Mouse (Mus musculus) megakaryocyte progenitor cell, adult 5-6 weeks (primary cell): ENCODE data around the gene Aunip. TPM values are rescaled to one million over a fixed set of nuclear protein-coding genes. Genes with fewer than 3 reads are reported as not detected.
"Not testable (repeated sequence)": the region's sequence is repeated elsewhere in the genome, so short reads cannot be mapped to it uniquely, and the experiment has no call there.

ENCODE experiments used
- ATAC-seq: replicated peaks from 2 replicates; pipeline ENCODE4 v1.8.0; 2016; ENCODE audit warnings: mild to moderate bottlenecking, moderate TSS enrichment, inconsistent platforms; ENCODE audit not compliant: poor library complexity
- total RNA-seq, 2 experiments: library from RNA; stranded (forward) in 1 of 2; stranded (reverse) in 1 of 2; fragments of 157-497, 149-512 nt in 1 of 2; fragments of 200-1000 nt in 1 of 2; gene quantifications; 2 replicates each; pipeline versions ENCODE4 v1.2.3 to v1.2.4; 2015 to 2017

Aunip gene
- total RNA-seq, 2 experiments from 2014 or later, result 11.8 to 24.3 TPM

DNA sequence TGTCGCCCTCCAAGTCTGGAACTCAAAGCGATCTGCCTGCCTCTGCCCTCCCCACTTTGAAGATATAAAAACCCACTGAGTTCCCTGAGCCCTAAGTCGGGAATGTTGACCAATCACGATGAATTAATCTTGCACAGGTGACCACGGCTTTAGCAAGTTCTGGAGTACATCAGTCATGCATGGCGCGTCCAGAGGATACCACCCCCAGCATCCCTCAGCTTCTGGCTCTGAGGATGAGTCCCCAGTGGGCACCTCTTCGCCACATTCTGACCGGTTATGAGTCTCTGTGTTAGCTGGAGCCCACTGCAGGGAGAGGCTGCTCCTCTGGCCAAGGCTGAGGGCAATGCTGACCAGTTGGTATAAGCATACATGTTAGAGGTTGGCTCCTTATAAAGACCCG, 26.6 kb upstream of the Aunip start:
- no peak for ATAC-seq

DNA sequence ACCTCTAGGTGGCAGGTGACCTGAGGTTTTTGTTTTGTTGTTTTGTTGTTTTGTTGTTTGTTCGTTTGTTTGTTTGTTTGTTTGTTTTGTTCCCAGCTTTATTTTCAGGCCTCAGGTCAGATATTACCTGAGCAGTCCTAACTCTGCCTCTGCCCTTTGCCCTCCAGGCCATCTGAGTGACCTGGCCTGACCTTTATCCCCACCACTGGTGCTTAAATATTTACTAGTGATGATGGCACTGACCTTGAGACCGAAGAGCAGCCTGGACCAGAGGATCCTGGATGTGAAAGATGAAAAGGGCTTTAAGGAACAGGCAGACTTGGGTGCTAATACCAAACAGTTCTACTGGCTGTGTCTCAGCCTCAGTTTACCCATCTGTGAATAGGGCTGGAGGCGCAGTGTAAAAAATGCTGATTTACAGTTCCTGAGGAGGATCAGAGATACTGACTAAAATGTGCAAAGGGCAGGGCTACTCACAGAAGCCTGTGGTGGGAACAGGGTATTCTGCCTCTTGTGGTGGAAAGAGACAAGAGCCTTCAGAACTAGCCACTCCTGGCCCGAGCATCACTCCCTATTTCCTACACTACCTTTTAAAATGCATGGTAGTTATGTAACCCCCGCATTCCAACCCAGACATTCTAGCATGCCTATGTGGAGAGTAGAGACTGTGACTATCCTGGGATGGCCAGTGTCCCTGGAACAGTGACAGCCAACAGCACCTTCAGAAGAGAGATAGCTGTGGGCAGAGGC, 25.5 kb upstream of the Aunip start:
- no peak for ATAC-seq

DNA sequence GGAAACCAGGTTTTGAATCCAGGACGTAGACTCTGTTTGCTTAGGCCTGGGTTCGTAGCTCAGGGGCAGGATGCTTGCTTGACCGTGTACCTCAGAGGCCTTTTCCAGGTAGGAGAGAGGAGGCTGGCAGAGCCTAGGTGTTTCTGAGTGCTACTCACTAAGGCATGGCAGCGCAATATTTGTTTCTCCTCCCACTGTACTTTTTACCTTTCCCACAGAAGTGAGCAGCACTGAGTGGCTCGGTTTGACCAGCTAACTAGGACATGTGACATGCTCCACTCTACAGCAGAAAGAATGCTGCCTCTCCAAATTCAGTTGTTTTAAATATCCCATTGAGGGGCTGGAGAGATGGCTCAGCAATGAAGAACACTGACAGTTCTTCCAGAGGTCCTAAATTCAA, 22.6 kb upstream of the Aunip start:
- no peak for ATAC-seq

DNA sequence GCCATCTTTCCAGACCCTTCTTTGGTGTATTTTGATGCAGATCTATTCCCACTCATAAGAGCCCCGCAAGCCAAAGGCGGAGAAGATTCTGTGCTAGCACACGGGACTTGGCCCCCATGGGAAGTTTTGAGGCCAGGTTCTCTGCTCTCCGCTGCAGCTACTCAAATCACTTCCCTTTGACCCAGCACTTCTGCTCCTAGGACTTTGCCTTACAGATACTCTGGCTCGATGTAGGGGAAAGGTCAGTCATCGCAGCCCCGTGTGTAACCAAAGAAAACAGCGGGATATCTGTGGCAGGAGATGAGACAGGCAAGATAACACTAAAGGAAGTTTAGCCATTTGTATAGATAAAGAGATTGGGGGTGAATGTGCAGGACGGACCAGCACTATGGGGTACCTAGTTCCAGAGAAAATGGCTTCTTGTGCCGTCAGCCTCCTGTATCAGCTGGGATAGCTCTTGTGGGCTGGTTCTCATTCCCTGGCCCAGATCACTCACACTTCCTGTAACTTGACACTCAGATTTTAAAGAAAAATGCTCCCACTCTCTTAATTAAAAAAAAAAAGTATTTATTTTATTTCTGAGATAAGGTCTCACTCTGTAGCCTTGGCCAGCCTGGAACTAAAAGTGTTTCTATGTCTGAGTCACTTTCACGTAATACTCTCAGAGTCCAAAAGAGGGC, 20.7 kb upstream of the Aunip start:
- ATAC-seq, result no peak

GRCm38 (mm10) chr4:134491716-134492115, 19.1 kb upstream of the Aunip start:
- 0 out of 2 replicates have a peak, but pooled peaks have one; percentile 30 for ATAC-seq

- ATAC-seq, result not testable (repeated sequence)
Observed at GRCm38 (mm10) chr4:134494161-134494560, 16.6 kb upstream of the Aunip start.

GRCm38 (mm10) chr4:134494780-134495545, 15.8 kb upstream of the Aunip start:
- ATAC-seq, result peak; percentile 56

DNA sequence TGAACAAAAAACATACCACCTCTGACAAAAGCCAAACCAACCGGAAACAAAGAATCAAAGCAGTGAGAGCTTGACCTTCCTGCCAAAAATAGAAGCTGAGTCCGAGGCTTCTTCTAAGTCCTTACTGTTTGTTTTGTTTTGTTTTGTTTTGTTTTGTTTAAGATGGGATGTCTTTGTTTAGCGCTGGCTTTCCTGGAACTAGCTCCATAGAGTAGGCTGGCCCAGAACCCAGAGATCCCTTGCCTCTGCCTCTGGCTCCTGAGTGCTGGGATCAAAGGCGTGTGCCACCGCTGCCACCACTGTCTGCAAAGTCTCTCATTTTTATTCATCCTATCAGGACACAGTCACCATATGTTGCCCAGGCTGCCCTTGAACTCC, 15.3 kb upstream of the Aunip start:
- no peak for ATAC-seq

DNA sequence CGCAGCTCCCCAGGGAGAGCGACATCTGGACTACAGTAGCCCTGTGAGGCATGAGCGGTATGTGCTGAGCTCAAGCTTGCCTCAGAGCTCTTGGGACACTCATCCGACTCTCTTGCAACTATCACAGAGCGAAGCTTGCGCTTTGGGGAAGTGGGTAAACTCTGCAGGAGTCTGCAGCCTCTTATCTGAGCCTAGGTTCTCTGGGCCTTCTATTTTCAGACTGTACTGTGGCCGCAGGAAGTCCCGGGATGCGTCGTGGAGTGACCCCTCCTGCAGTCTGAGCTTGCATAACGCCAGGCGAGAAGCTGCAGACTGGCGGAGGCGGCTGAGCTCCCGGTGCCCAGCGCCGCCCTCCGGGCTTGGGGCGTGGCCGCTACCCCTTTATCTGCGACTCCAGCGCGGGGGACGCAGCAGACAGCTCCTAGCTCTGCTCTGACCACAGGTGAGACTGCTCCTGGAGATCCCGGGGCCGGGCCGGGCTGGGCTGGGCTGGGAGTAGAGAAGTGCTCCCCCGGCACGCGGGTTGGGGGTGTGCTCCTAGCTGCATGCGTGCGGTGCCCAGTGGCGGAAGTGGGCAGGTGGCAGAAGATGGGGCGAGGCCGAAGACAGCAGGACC, 14.1 kb upstream of the Aunip start, which contains the start of gene Paqr7:
Gene Paqr7, plus strand, starts transcription at position 103 of the 616 bp plus-strand sequence.
- ATAC-seq, result peak; percentile 66

DNA sequence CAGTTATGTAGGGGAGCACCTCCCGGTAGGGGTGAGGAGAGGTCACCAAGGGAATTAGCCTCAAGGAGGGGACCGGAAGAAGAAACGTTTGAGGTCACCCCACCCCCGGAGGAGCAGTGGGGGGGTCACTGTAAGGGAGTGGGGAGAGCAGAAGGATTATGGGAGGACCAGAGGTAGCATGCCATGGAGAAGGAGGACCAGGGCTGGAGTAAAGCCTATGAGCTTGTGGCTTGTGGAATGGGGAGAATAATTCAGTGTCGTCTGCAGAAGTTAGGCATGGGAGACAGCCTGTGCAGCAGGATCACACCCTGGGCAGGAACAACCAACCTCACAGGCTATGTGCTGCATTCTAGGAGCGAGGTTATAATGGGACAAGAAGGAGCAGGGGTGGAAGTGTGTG, 13.6 kb upstream of the Aunip start:
- ATAC-seq, result peak; percentile 4; the same call in 1 of the 2 replicates

DNA sequence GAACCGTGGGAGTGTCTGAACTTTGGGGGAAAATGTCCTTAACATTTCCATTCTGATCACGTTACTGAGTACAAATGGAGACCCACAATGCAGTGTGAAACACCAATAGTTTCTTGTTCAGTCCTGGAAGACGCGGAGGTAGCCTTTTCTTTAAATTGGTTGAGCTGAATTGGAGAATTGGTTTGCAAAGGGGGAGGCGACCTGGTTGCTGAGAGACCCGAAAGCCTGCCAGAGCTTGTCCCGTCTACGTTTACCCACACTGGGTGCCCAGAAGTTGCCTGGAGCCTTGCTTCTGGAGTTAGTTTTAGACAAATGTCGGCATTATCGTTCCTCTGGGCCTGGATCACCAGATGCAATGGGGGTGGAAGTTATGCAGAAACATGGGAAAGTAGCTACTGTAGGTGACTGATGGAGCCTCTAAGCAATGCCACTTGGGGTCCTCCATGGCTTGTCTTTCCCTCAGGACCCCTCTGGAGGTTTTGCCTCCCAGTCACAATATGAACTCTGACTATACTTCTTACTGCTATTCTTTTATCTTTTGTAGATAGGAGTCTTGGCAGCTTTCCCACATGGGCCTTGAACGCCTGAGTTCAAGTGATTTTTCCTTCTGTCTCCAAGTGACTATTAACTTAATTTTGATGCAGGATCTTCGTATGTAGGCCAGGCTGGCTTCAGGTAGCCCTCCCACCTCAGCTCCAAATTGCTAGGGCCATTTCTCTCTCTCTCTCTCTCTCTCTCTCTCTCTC, 12.6 kb upstream of the Aunip start:
- ATAC-seq, result no peak

DNA sequence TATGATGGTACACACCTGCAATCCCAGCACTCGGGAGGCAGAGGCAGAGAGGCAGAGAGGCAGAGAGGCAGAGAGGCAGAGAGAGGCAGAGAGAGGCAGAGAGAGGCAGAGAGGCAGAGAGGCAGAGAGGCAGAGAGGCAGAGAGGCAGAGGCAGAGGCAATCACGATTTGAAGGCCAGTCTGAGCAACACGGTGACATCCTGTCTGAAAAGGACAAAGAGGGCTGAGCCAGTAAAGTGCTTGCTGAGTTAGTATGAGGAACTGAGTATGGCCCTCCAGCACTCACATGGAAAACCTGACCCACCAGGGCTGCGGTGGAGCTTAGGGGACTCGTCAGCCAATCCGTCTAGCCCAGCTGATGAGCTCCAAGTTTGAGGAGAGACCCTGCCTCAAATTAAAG, 11.8 kb upstream of the Aunip start:
- not testable (repeated sequence) for ATAC-seq

DNA sequence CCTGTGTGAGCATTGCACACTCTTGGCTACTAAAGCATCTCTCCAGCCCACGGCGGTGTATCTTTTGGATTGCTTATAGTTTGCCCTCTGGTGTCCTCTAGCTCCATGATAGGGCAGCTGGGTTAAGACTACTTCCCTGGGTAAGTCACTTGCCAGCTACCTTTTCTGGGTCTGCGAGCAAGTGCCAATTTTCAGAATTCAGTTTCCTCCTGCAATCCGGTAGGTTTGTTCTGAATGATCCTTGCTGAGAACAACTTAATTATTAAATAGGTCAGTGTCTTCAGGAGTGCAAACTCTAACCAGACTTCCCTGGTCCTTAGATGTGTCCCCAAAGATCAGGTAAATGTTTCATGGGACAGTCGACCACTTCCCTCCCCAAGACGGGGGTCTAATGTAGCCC, 9.7 kb upstream of the Aunip start:
- ATAC-seq, result no peak

DNA sequence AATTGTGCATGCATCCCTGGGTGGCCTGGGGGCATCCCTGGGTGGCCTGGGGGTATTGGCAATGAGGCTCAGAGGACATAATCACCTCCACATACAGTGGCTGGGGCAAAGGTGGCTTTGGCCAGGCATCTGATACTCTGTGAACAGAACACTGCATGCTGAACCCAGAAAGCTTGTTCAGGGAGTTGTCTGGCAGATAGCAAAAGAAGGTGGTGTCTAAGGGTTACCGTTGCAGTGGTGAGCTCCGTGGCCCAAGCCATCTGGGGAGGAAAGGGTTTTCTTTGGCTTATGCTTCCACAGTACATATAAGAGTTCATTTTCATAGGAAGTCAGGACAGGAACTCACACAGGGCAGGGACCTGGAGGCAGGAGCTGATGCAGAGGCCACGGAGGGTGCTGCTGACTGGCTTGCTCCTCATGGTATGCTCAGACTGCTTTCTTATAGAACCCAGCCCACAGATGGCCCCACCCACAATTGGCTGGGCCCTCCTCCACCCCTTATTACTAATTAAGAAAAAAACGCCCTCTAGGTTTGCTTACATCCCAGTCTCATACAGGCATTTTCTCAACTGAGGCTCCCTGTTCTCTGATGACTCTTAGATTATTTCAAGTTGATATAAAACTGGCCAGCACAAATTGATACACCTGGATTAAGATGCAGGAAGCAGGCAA, 7.0 kb upstream of the Aunip start:
- peak; percentile 61 for ATAC-seq

DNA sequence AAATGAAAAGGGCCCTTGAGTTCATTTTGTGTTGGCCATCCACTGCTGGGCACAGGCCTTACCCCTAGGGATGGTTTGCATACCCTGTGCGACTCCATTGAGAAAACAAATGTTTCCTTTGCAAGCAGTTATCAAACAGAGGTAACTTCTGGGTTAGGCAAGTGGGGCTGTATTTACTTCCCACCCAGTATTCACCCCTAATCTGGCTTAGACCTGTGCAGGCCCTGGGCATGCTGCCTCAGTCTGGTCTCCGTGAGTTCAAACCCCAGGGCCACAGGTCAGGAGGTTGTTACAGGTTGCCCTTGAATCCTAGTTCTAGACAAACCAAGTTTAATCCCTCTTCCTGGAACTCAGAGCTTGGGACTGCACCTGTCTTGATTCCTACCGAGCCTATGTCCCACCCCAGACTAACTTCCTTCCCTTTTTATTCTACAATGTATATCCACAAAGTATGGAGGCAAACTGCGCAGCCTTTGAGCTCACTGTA, 5.5 kb upstream of the Aunip start:
- no peak for ATAC-seq

- ATAC-seq, result peak; percentile 81
Observed at GRCm38 (mm10) chr4:134505966-134506594, 4.7 kb upstream of the Aunip start.

DNA sequence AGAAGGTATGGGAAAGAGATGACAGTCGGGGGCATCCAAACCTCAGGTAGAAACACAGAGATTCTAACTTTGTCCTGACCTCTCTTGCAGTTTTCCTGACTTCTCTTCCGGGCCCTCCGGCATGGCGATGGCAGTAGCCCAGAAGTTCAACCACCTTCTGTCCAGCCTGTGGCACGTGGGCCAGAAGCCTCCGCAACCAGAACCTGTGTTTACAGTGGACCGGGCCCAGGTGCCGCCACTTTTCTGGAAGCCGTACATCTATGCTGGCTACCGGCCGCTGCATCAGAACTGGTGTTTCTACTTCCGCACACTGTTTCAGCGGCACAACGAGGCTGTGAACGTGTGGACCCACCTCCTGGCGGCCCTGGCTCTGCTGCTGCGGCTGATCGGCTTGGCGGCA, 4.1 kb upstream of the Aunip start:
- ATAC-seq, result no peak

GRCm38 (mm10) chr4:134510396-134510795, 403 bp upstream of the Aunip start:
- ATAC-seq, result no peak

GRCm38 (mm10) chr4:134511730-134512129, 931 bp downstream of the Aunip start:
- no peak for ATAC-seq
